ENCODE assay signal across 8 mouse cellular contexts in the genomic region with DNA sequence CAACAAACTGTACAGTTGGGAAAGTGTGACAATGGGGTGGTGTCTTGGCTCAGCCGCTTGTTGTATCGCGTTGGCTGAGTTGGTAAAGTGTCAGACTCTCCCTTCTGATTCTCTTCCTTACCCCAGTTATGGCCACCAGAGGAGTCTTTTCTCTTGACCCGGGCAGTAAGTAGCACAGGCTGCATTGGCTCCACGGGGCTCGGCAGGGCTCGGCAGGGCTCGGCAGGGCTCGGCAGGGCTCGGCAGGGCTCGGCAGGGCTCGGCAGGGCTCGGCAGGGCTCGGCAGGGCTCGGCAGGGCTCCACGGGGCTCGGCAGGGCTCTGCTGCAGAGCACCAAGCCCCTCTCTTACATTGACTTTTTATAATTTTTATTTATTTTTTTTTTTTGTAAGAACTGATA.
A peak's percentile ranks its signal among the peaks of the same experiment; 100 is the strongest.
DNase-seq lines count a peak whose midpoint lies in the region; ATAC-seq lines count a peak whose summit lies in the region.

No protein-coding gene starts in this region.

- H3K4me2 ChIP-seq in lung, embryonic 16.5 days (ENCODE audit: low read depth, low read length) = no peak overlapping the region

- H3K36me3 ChIP-seq in lung, embryonic 16.5 days (ENCODE audit: control insufficient read depth, insufficient read depth, low read length) = no peaks in the 10 kb centered on the region

- no peak overlapping the region for H3K27ac ChIP-seq in lung, embryonic 16.5 days (ENCODE audit: low read length)

- no peaks in the 10 kb centered on the region for H3K9me3 ChIP-seq in lung, embryonic 16.5 days (ENCODE audit: control insufficient read depth, low read length)

- ATAC-seq in lung, embryonic 16.5 days (ENCODE audit: low read depth) = peak; percentile 45; the same call in 1 of the 2 replicates

- no peaks in the 10 kb centered on the region for H3K27me3 ChIP-seq in lung, embryonic 16.5 days (ENCODE audit: control insufficient read depth, insufficient read depth, low read depth, low read length)

- H3K4me3 ChIP-seq in lung, embryonic 16.5 days (ENCODE audit: low read length) = no peak overlapping the region

- H3K9ac ChIP-seq in lung, embryonic 16.5 days (ENCODE audit: low read length) = no peak overlapping the region

- H3K4me1 ChIP-seq in lung, embryonic 16.5 days (replicated peaks; ENCODE audit: control insufficient read depth, insufficient read depth, low read length) = no peaks in the 10 kb centered on the region

- intact Hi-C loops in left cerebral cortex, postnatal 25 days (cut with DNase I) = no loop called here

- peak; percentile 35 to 74 for DNase-seq in adrenal gland, adult (ENCODE audit: inconsistent age in 2 of 2, low spot score in 1 of 2)
- DNase-seq in adrenal gland, adult 8-10 months = no peak
- peak; percentile 61 for DNase-seq in right cerebral cortex, postnatal 4 days
- DNase-seq in right cerebral cortex, postnatal 36 days (ENCODE audit: low spot score in 2 of 2) = no peak
- DNase-seq in thymus, postnatal 4 days = peak; percentile 85
- DNase-seq in frontal cortex, postnatal 36 days (ENCODE audit: low spot score in 2 of 2) = no peak
- DNase-seq in left cerebral cortex, postnatal 25 days (ENCODE audit: low spot score in 2 of 2) = no peak

- 40% methylated on average over 17 of the region's 17 CpGs for WGBS in lung, embryonic 16.5 days

Comparison
In these comparisons a context has a peak if more than half of its experiments do, and no peak if none do; other contexts are left out.
1. DNase-seq: peak in adrenal gland, adult (2 of 2), right cerebral cortex, postnatal 4 days (single experiment) and thymus, postnatal 4 days (single experiment); none in adrenal gland, adult 8-10 months (single experiment), right cerebral cortex, postnatal 36 days (0 of 2), frontal cortex, postnatal 36 days (0 of 2) and left cerebral cortex, postnatal 25 days (0 of 2).